ENCODE assay signal across 23 mouse cellular contexts in the genomic region with DNA sequence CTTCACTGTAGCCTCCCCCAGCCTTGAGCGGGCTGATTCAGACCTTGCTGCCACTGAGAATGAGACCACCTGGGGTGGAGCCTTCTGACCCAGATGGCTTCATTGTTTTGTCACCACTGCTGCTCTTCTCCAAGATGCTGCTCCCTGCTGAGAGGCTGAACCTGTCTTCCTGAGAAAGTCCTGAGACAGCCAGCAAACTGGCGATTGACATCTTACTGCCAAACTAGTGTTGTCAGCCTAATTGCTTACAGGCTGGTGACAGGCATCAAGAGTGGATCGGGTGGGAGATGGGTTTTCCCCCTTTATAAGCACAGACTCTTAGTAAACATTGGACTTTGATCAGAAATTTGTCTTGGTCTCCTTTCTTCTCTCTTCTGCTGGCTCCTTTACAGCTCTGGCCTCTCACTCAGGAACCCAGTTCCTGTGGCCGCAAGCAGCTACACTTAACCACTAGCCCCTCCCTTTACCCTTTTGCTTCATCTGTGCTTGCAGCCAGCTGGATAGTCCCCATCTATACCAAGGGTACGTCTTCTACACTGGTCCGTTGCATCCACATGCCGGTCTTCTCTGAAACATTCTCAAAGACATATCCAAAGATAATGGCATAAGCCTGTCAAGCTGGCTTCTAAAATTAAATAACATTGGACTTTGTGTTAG. TPM values are rescaled to one million over a fixed set of nuclear protein-coding genes. Genes with fewer than 3 reads are reported as not detected.
DNase-seq lines count a peak whose midpoint lies in the region; ATAC-seq lines count a peak whose summit lies in the region.
"Had no signal": no experiment of that assay in that cellular context is flagged by ENCODE, and none has a peak within 500 bp of the region (broad histone marks: within the 10 kb centered on the region; RNA-seq: fewer than 3 reads in every experiment).

No protein-coding gene starts in this region.

- H3K27me3 ChIP-seq in hindbrain, embryonic 10.5 days (ENCODE audit: insufficient read depth, poor library complexity, severe bottlenecking) = no peaks in the 10 kb centered on the region
- no peaks in the 10 kb centered on the region for H3K27me3 ChIP-seq in hindbrain, embryonic 16.5 days (replicated peaks; ENCODE audit: control insufficient read depth, insufficient read depth, low read length)
- H3K27me3 ChIP-seq: embryonic facial prominence, embryonic 13.5 days; forebrain, embryonic 12.5 days; heart, embryonic 12.5 days; hindbrain, embryonic 12.5 days had no signal

- H3K9me3 ChIP-seq in hindbrain, embryonic 10.5 days = no peaks in the 10 kb centered on the region
- no peaks in the 10 kb centered on the region for H3K9me3 ChIP-seq in hindbrain, embryonic 16.5 days (ENCODE audit: control insufficient read depth, low read length)
- H3K9me3 ChIP-seq: embryonic facial prominence, embryonic 13.5 days; forebrain, embryonic 12.5 days; heart, embryonic 12.5 days; hindbrain, embryonic 12.5 days had no signal

- no peak for DNase-seq in hindbrain, embryonic 10.5 days (ENCODE audit: low spot score)
- DNase-seq in 416B (ENCODE audit: low read depth) (peak; percentile 30), R1 (ENCODE audit: low read depth, low spot score) (peak; percentile 67)
- DNase-seq in right cerebral cortex, postnatal 14 days = no peak
- DNase-seq: adrenal gland, adult 8-10 months; adrenal gland, postnatal 36 days; cerebellum, adult 11 months; cerebellum, adult 8-10 months; cerebellum, postnatal 25 days; gastrocnemius, postnatal 14 days; heart, postnatal 36 days had no signal

- H3K4me1 ChIP-seq in hindbrain, embryonic 10.5 days (replicated peaks) = peaks cover 14% of the 10 kb centered on the region; the same call in 1 of the 2 replicates
- no peaks in the 10 kb centered on the region for H3K4me1 ChIP-seq in hindbrain, embryonic 16.5 days (ENCODE audit: control insufficient read depth, insufficient read depth, low read depth, low read length)
- H3K4me1 ChIP-seq: embryonic facial prominence, embryonic 13.5 days; heart, embryonic 12.5 days; hindbrain, embryonic 12.5 days had no signal

- 58% methylated on average over 7 of the region's 7 CpGs for WGBS in hindbrain, embryonic 10.5 days
- WGBS in hindbrain, embryonic 16.5 days = 55% methylated on average over 7 of the region's 7 CpGs

- ATAC-seq in hindbrain, embryonic 16.5 days = no peak
- ATAC-seq in granulocyte monocyte progenitor cell, adult 5-6 weeks (replicated peaks; ENCODE audit: poor library complexity, severe bottlenecking) = peak; percentile 52; the same call in 1 of the 2 replicates
- no peak for ATAC-seq in CD4-positive, CD25-positive, alpha-beta regulatory T cell, adult 4 months
- no peak for ATAC-seq in cerebellum, adult (ENCODE audit: insufficient number of reproducible peaks, low FRiP score, low TSS enrichment)
- ATAC-seq: forebrain, embryonic 16.5 days; hindbrain, postnatal 0 days had no signal

- H3K4me3 ChIP-seq in hindbrain, embryonic 10.5 days = no peak overlapping the region
- H3K4me3 ChIP-seq in hindbrain, embryonic 16.5 days (ENCODE audit: low read length) = no peak overlapping the region
- H3K4me3 ChIP-seq: embryonic facial prominence, embryonic 13.5 days; forebrain, embryonic 12.5 days; heart, embryonic 12.5 days; hindbrain, embryonic 12.5 days had no signal

- H3K9ac ChIP-seq in hindbrain, embryonic 16.5 days (ENCODE audit: low read depth, low read length) = no peak overlapping the region
- H3K9ac ChIP-seq: embryonic facial prominence, embryonic 13.5 days; forebrain, embryonic 12.5 days; heart, embryonic 12.5 days; hindbrain, embryonic 12.5 days had no signal

- no peak overlapping the region for H3K4me2 ChIP-seq in hindbrain, embryonic 16.5 days (ENCODE audit: low read length)
- H3K4me2 ChIP-seq: embryonic facial prominence, embryonic 13.5 days; forebrain, embryonic 12.5 days; heart, embryonic 12.5 days; hindbrain, embryonic 12.5 days had no signal

- H3K27ac ChIP-seq in hindbrain, embryonic 10.5 days = peak overlapping the region; percentile 23; the same call in 1 of the 2 replicates
- no peak overlapping the region for H3K27ac ChIP-seq in hindbrain, embryonic 16.5 days (ENCODE audit: low read depth, low read length)
- H3K27ac ChIP-seq: embryonic facial prominence, embryonic 13.5 days; forebrain, embryonic 12.5 days; hindbrain, embryonic 12.5 days; hindbrain, postnatal 0 days had no signal

- H3K36me3 ChIP-seq in hindbrain, embryonic 10.5 days = no peaks in the 10 kb centered on the region
- no peaks in the 10 kb centered on the region for H3K36me3 ChIP-seq in hindbrain, embryonic 16.5 days (ENCODE audit: control insufficient read depth, insufficient read depth, low read length)
- H3K36me3 ChIP-seq: embryonic facial prominence, embryonic 13.5 days; forebrain, embryonic 12.5 days; heart, embryonic 12.5 days; hindbrain, embryonic 12.5 days had no signal

RNA-seq across cellular contexts. Expression of gene Gm19426, which starts 13.7 kb away (rescaled TPM):
- 9.5 and 10.4 TPM in 2 replicates for polyA plus RNA-seq in hindbrain, embryonic 10.5 days (2016; fragmentation: Nextera tagmentation; extraction: Ambion mirVana)
- 4.9 and 6.7 TPM in 2 replicates for polyA plus RNA-seq in hindbrain, embryonic 16.5 days (2015; fragmentation: Nextera tagmentation; extraction: Ambion mirVana)
- total RNA-seq in granulocyte monocyte progenitor cell, adult 5-6 weeks (2014; fragmentation: Nextera tagmentation) = not detected in 2 replicates
- total RNA-seq in granulocyte monocyte progenitor cell, adult 5-6 weeks (2017) = not detected in 2 replicates
- polyA plus RNA-seq in CD4-positive, CD25-positive, alpha-beta regulatory T cell, adult 4 months (2017; shearing (Covaris generic)) = not detected
- total RNA-seq: CH12.LX, MEL had no signal

RNA-seq across cellular contexts. Expression of gene Serping1, which starts 18.1 kb away (rescaled TPM):
- 29.4 and 43.1 TPM in 2 replicates for polyA plus RNA-seq in hindbrain, embryonic 10.5 days (2016; fragmentation: Nextera tagmentation; extraction: Ambion mirVana)
- polyA plus RNA-seq in hindbrain, embryonic 16.5 days (2015; fragmentation: Nextera tagmentation; extraction: Ambion mirVana) = 40.8 and 42.3 TPM in 2 replicates
- total RNA-seq in granulocyte monocyte progenitor cell, adult 5-6 weeks (2014; fragmentation: Nextera tagmentation) = not detected in 2 replicates
- total RNA-seq in granulocyte monocyte progenitor cell, adult 5-6 weeks (2017) = not detected in 2 replicates
- not detected for polyA plus RNA-seq in CD4-positive, CD25-positive, alpha-beta regulatory T cell, adult 4 months (2017; shearing (Covaris generic))
- total RNA-seq: CH12.LX, MEL had no signal

RNA-seq across cellular contexts. Expression of gene Ypel4, which starts 23.3 kb away (rescaled TPM):
- polyA plus RNA-seq in hindbrain, embryonic 10.5 days (2016; fragmentation: Nextera tagmentation; extraction: Ambion mirVana) = 10.0 and 14.6 TPM in 2 replicates
- polyA plus RNA-seq in hindbrain, embryonic 16.5 days (2015; fragmentation: Nextera tagmentation; extraction: Ambion mirVana) = 16.9 and 19.9 TPM in 2 replicates
- not detected in 2 replicates for total RNA-seq in granulocyte monocyte progenitor cell, adult 5-6 weeks (2014; fragmentation: Nextera tagmentation)
- not detected in 2 replicates for total RNA-seq in granulocyte monocyte progenitor cell, adult 5-6 weeks (2017)
- 1 to 10 TPM; 1.3 to 2.1 TPM for polyA plus RNA-seq in CD4-positive, CD25-positive, alpha-beta regulatory T cell, adult 4 months (2017; shearing (Covaris generic))
- total RNA-seq: MEL had no signal

RNA-seq across cellular contexts. Expression of gene Clp1, which starts 30.0 kb away (rescaled TPM):
- polyA plus RNA-seq in hindbrain, embryonic 10.5 days (2016; fragmentation: Nextera tagmentation; extraction: Ambion mirVana) = 49.6 and 53.6 TPM in 2 replicates
- polyA plus RNA-seq in hindbrain, embryonic 16.5 days (2015; fragmentation: Nextera tagmentation; extraction: Ambion mirVana) = 18.7 and 20.5 TPM in 2 replicates
- total RNA-seq in granulocyte monocyte progenitor cell, adult 5-6 weeks (2014; fragmentation: Nextera tagmentation) = 30.3 and 34.9 TPM in 2 replicates
- 31.3 and 40.1 TPM in 2 replicates for total RNA-seq in granulocyte monocyte progenitor cell, adult 5-6 weeks (2017)
- 10 to 100 TPM; 50.3 to 54.6 TPM for polyA plus RNA-seq in CD4-positive, CD25-positive, alpha-beta regulatory T cell, adult 4 months (2017; shearing (Covaris generic))

RNA-seq across cellular contexts. Expression of gene Ube2l6, which starts 41.5 kb away (rescaled TPM):
- 37.2 and 41.6 TPM in 2 replicates for polyA plus RNA-seq in hindbrain, embryonic 10.5 days (2016; fragmentation: Nextera tagmentation; extraction: Ambion mirVana)
- 26.1 and 27.8 TPM in 2 replicates for polyA plus RNA-seq in hindbrain, embryonic 16.5 days (2015; fragmentation: Nextera tagmentation; extraction: Ambion mirVana)
- 5.6 and 6.3 TPM in 2 replicates for total RNA-seq in granulocyte monocyte progenitor cell, adult 5-6 weeks (2014; fragmentation: Nextera tagmentation)
- 4.0 and 7.1 TPM in 2 replicates for total RNA-seq in granulocyte monocyte progenitor cell, adult 5-6 weeks (2017)
- polyA plus RNA-seq in CD4-positive, CD25-positive, alpha-beta regulatory T cell, adult 4 months (2017; shearing (Covaris generic)) = 100 to 1,000 TPM in 1 of 2 experiments, 10 to 100 TPM in 1; 89.3 to 121 TPM

Comparison
In these comparisons a context has a peak if more than half of its experiments do, and no peak if none do; other contexts are left out.
1. DNase-seq: peak in 416B (single experiment) and R1 (single experiment); none in hindbrain, embryonic 10.5 days (single experiment) and right cerebral cortex, postnatal 14 days (single experiment).
2. RNA of gene Serping1, which starts 18.1 kb away (polyA plus RNA-seq): 29.4 to 43.1 TPM in hindbrain, embryonic 10.5 days and 40.8 to 42.3 TPM in hindbrain, embryonic 16.5 days; not detected in CD4-positive, CD25-positive, alpha-beta regulatory T cell, adult 4 months; every median in the first group is over 10 times any median in the second.